Mouse (Mus musculus) spleen, adult 18-20 months (tissue): ENCODE results near the gene Bid.

ENCODE experiments used
- DNase-seq, 2 experiments: peaks; one replicate each; pipeline ENCODE4 v3.0.0; 2022; ENCODE audit warnings: mixed read lengths in 2 of 2

The Bid gene

GRCm38 (mm10) chr6:120916074-120916971 is at the start of gene Bid:
Gene Bid, minus strand, starts transcription at chr6:120916853.
- peak; percentile 97 to 99 for DNase-seq

DNA sequence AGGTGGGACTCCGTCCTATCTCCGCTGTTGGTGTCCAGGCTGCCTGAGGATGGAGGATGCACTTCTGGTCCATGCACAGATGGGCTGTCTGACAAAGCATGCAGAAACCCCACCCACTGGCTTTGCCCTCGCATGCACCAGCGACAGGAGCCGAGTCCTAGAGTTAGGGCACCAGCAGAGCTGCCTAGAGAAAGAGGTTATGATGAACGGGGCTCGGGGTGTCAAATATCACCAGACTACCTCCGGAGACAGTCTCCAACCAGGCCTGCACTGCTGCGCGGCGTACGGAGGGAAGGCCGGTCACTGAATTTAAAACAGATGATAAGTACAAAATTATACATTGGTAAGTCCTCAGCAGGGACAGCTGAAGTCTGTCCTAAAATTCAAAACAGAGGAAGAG is 49.2 kb upstream of the Bid start:
- DNase-seq: no peak

DNA sequence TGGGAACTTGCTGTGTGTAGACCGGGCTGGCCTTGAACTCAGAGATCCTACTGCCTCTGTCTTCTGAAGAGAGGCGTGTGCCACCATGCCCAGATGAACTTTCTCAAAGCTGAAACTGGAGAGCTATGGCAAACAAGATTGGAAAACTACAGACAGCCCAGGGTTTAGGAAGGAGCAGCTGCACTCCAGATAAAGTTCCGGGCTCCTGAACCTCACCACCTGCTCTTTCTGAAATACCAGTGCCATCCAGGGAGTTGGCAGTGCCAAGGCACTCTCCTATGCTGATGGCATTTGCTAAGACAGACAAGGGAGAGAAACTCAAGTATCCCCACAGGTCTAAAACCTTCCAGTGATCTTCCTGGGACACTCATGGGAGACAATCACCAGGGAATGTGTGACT is 47.5 kb upstream of the Bid start:
- no peak for DNase-seq

- no peak for DNase-seq
Measured at GRCm38 (mm10) chr6:120960338-120961030, 43.8 kb upstream of the Bid start.

- DNase-seq: no peak
Measured at GRCm38 (mm10) chr6:120957331-120957730, 40.7 kb upstream of the Bid start.

- DNase-seq: peak in 1 of 2 experiments; percentile 35
Measured at GRCm38 (mm10) chr6:120956259-120957161, 39.9 kb upstream of the Bid start.

- no peak for DNase-seq
Measured at GRCm38 (mm10) chr6:120955215-120955614, 38.6 kb upstream of the Bid start.

DNA sequence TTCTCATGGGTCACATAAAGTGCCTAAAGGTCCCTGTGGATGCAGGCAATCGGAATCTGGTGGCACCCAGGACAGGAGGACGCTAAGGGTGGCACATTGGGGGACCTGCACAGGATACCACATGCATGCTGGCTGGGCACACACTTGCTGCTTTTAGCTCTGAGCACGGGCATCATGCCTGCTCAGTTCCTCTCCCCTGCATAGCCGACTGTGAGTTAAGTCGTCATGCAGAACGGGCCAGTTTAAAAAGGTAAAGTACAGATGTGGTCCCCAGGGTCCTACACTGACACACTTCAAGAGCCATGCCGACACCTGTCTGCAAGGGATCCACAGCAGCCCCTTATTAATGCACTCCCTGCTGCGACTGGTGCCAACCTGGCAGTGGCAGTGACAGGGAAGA is 37.6 kb upstream of the Bid start:
- DNase-seq: peak; percentile 48 to 49

DNA sequence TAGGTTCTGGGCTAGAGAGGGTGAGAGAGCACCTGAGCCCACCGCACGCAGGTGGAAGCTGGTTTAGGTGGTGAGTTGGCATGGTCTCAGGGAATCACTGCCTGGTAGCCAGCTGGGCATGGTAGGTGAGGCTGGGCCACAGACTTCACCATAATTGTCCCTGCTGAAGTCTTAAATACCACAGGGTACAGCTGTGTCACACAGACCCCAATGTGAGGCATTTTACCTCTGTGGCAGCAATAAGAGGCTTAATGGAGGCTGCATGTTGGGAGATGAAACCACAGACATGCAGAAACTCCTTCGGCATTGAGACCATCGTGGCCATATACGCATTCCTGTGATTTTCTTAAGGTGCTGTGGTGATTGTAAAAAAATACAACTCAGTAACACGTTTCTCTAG is 35.8 kb upstream of the Bid start:
- no peak for DNase-seq

GRCm38 (mm10) chr6:120951311-120951710 is 34.7 kb upstream of the Bid start:
- no peak for DNase-seq

GRCm38 (mm10) chr6:120945510-120945909 is 28.9 kb upstream of the Bid start:
- DNase-seq: no peak

DNA sequence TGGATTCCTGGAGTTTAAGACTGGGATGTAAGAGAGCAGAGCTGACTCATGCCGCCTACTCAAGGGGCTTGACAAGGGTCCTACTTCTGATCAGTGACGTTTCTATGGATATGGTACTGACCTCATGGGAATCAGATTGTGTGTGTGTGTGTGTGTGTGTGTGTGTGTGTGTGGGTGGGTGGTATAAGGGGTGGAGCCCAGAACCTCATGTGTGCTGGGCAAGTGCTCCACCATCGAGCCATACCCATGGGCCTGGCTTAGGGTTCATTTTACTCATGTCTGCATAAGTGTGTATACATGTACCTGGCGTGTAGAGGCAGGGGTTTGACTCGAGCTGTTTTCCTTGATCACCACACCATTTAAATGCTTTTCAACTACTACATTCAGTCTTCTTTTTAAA is 27.3 kb upstream of the Bid start:
- no peak for DNase-seq

DNA sequence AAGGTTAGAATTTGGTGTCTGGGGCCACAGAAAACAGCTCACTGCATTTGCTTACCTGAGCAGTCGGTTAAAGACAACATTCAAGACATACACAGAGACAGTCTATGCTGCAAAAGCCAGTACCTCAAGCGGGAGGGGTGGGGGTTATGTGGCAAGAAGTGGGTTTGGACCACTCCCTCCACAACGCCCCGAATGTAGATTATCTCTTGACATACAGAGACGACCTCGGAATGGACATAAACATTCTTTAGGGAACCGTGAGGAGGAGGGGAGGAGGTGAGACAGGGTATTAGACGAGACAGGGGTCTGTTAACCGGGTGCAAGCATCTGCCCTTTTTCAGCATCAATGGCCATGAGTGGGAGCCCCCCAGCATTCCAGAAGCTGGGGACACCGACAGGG is 26.9 kb upstream of the Bid start:
- DNase-seq: no peak

DNA sequence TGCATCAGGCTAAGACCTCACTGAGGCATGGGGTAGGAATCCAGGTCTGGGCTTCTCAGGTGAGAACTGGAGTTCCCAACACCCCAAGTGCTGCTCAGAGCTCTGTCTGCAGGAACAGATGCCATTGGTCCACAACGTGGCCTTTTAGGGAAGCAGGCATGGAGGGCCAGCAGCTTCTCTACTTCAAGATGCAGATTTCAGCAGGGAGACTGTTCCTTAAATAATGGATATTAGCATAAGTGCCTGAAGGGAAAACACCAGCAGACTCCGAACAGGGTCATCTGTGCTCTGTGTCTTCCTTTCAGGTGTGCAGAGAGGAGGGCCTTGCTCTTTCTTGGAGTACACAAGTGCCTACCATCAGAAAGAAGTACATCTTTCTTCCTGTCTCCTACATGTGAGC is 26.4 kb upstream of the Bid start:
- no peak for DNase-seq

DNA sequence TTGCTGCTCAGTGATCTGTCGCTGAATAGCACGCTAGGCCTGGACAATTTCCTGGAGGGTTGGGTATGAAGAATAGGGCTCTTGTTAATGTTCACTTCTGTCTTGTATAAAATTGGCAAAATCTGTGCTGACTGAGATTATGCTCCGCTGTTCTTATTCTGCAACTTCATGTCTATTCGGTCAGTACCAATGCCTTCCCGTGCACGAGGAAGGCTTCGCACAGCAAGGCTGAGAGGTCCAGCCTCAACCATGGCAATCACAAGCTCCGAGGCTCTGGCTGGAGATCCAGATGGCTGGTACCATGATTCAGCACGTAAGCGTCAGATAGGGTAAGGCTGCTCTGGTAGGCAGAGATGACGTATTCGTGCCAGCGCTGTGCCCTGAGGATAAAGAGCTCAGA is 24.9 kb upstream of the Bid start:
- DNase-seq: no peak

DNA sequence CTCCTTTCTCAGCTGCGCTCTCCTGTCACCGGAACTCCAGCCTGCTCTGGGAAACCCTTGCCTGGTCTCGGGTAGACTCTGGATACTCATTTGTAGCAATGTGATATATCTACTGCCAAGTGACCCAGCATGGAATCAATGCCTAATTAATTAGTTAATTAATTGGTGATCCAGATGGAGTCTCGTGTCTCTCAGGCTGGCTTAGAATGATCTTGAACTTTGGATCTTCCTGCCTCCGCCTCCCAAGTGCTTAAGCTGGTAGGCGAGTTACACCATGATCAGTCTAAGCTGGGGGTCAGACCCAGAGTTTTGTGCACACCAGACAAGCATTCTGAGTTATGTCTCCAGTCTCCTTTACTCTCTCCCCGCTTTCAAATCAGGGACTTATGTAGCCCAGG is 24.4 kb upstream of the Bid start:
- DNase-seq: no peak

GRCm38 (mm10) chr6:120940446-120941083 is 23.9 kb upstream of the Bid start:
- no peak for DNase-seq

DNA sequence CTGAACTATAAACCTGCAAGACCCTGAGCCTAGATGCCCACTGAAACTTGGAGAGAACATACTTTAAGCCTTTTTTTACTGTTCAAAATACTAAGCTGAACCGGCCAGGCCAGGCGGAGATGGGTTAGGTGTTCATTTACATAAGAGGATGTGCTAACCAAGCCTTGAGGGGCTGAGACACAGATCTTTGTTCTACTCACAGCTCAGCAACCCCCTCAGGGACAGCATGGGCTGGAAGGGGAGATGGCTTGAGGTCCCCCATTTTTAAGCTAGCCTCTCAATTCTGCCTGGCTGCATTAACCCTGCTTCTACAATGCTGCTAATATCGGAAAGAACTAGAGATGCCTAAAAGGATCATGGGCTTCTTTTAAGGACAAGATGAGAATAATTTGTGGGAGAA is 23.1 kb upstream of the Bid start:
- no peak for DNase-seq

DNA sequence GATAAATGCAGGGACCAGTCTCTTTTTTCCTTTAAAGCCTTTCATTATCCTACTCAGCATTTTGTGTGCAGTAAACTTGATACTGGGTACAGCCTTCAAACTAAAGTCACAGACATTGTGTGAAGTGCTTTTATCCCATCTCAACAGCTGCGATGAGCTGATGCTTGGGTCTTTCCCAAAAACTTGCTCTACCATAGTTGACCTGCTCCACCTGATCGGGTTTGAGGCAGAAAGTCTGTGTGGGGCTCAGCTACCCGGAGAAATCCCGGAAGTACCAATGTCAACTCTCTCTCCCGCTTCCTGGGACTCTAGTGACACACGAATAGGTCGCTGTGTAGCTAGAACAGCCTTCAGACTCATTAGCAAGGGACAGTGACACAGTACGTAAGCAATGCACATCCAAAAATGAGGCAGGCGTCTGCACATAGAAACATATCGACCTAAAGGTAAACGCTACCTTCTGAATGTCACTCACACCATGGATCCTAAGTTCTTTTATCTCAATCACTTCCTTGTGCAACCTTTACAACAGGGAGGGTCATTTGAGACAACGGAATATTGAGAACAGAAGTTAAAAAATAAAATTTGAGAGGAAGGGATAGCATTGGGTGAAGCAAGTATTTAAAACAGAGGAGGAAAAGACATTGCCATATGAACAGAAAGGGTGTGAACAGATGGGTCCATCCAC is 22.3 kb upstream of the Bid start:
- no peak for DNase-seq

DNA sequence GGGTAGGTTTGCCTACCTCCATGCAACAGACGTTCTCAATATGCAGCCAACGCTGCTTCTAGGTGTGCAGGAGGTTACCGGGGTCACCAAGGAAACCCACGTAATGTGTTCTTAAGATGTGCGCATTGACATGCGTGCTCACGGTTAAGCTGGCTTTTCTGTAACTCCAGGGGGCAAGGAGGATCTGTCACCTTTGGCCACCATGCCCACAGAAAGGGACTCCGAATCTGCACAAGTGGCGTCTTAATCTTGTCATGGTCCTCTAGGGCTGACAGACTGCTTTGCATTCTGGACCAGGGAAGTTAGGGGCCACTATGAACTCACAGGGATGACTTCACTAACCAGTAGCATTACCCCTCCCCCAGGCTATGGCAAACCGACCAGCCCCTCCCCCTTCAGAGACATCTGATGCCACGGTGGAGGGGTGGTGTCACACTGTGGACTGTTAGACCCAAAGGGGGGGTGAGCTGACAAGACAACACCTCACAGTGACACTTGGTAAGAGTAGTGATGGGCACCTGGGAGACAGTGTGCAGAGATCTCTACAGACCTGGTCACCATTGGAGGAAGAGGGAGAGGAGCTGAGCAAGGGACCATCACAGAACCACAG is 21.5 kb upstream of the Bid start:
- no peak for DNase-seq

DNA sequence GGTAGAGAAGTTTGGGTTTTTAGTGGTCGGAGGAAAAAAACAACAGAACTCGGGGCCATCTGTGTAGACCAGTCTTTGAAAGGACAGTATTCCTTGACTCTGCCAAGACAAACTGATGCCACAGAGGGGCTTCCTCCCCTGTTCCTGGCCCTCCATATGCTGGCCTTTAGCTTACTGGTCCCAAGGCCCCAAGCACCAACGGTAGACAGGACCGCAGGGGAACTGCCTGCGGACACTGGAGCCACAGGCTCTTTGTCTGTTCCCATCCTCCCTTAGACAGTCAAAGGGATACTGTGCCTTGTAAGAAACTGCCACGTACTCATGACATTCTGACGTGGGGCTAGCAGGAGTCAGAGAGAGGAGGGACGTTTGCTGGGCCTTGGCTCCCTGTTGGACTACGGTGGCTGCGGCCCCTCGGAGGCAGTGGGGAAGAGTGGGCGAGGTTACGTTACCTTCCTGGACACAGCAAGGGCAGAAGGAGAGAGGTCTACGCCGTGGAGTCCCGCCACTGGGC is 20.5 kb upstream of the Bid start:
- DNase-seq: no peak
